Mouse (Mus musculus): ENCODE measurements around the gene Vwa8.

Vwa8 gene

GRCm38 (mm10) chr14:79144278-79145224 is 295.7 kb downstream of the Vwa8 start:
- DNase-seq (ENCODE audit: low spot score) = no peak

- DNase-seq (ENCODE audit: low spot score) = no peak
Measured at GRCm38 (mm10) chr14:79151711-79152110, 302.9 kb downstream of the Vwa8 start.

DNA sequence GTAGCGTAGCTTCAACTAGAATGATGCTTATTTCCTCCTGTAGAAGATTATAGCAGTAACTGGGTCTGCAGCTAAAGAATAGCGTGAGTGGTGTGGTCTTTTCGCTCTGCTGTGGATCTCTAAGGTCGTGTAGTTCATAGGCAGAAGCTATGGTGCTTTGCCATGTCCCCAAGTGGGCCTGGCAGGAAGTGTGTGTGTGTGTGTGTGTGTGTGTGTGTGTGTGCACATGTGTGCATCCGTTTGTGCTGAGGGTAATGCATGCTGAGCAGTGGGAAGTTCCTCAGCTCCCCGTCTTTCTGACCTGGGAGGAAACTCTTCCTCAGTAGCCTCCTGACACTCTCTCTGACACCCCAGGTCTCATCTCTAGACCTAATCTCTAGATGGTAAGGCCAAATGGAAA is 305.0 kb downstream of the Vwa8 start:
- no peak for DNase-seq (ENCODE audit: low spot score)

DNA sequence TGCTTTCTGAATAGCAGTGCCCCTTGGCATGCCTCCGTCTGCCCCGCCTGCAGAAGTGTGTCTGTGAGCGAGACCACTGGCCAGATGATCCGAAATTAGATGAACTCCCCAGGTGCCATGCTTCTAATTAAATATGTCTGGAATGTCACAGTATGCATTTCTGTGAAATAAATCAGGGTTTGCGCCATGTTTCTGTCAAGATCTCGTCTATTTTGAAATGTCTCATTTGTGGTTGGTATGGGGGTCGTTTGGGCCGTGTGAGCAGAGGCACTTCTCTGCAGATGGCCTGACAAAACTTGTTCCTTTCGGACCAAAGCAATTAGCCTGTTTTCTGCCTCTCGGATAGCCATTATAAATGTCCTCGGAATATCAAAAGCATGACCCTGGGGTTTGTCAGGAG is 306.1 kb downstream of the Vwa8 start:
- no peak for DNase-seq (ENCODE audit: low spot score)

DNA sequence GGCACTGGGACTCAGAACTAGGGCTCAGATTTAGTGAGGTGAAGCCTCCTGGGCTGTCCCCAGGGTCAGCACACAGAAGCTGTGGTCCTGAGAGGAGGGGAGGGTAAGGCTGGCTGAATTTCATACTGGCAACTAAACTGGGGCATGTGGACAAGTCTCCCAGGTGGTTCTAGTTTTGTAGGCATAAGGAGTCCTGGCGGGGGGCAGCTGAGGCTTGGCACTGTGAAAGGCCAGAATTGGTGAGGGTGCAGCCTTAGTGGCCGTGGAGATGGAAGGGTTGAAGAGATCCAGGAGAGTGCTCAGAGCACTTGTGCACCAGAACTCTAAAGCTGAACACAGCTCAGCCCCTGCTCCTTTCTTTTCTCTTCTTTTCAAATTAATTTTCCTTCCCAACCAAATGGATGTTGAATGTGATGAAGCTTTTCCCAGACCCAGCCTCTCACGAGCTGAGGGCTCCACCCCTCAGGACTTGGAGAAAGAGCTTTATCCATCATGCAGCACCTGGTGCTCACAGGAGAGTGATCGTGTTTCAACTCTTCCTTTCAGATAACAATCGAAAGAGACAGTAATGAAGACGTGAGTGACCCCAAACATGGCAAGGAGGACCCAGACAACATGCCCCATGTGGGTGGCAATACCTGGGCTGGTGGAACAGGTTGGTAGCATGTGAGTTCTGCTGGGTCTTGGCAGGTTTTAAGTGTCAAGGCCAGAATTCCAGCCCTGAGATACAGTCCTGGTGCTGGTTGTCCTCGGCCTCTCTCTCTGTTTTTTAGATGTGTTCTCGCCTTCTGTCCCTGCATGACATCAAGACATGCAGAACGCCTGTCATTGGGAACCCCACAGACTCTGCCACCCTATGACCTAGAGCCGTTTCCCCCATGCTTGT is 307.9 kb downstream of the Vwa8 start:
- no peak for DNase-seq (ENCODE audit: low spot score)

DNA sequence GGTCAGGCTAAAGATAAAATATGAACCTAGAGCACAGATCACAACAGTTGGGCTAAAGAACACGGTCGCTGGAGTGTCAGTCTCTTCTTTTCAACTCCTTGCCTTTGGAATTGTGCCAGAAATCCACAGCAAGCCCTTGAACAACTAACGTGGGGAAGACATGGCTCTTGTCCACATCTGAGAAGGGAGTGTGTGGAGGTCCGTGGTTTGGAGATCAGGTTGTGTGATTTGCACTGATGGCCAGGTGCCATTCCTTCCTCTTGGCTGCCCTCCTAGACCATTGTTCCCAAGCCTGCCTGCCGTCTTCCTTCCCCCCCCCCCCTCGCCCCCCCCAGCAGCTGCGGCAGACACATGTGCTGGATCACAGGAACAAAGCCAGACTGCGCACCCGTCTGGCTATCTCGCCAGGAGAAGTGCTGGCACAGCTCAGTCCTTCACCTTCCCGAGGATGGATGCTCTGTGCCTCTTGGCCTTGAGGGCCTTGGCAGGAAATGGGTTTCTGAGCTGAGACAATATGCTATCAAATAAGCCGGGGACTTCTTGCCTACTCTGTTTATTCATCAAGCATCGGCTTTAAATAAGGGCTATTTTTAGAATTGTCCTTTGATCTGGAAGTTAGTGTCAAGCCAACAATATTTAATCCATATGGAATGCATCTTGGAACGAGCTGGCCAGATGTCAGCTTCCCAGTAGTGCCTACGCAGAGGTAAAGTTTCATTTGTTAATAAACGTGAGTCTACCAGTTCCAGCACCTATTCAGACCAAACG is 308.8 kb downstream of the Vwa8 start:
- DNase-seq (ENCODE audit: low spot score) = peak; percentile 72

DNA sequence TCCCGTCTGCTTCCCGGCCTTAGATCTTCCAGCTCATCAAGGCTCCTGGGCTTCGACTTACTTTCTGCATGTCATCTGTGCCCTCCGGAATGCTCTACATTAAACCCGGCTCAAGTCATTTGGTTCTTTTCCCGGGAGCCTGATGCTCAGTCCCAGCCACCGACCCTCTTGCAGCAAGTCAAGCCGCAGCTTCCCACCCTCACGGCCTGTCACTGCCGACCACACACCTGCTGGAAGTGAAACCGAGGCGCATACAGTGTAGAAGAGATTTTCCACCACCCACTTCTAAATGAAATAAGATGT is 309.3 kb downstream of the Vwa8 start:
- DNase-seq (ENCODE audit: low spot score) = no peak

- no peak for DNase-seq (ENCODE audit: low spot score)
Measured at GRCm38 (mm10) chr14:79158673-79159200, 309.9 kb downstream of the Vwa8 start.

- DNase-seq (ENCODE audit: low spot score) = no peak
Measured at GRCm38 (mm10) chr14:79159451-79159850, 310.6 kb downstream of the Vwa8 start.

GRCm38 (mm10) chr14:79160486-79160885 is 311.6 kb downstream of the Vwa8 start:
- DNase-seq (ENCODE audit: low spot score) = peak; percentile 70

DNA sequence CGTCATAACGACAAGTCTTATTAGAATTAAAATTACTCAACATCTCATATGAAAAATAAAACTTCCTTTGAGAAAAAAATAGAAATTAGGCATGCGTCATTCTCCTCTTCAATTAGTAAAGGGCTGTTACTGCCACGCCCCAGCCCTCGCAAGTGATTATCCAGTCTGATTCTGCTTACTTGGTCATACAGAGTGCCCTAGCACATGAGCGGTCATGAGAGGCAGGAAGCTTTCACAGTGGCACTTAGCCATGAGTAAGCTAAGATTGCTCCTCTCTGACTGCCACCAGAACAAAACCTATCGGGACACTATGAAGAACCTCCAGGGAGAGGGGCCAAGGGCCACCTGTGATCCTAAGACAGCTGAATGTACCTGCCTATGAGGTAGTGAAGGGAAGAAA is 312.1 kb downstream of the Vwa8 start:
- peak; percentile 76 for DNase-seq (ENCODE audit: low spot score)

GRCm38 (mm10) chr14:79161741-79162140 is 312.9 kb downstream of the Vwa8 start:
- no peak for DNase-seq (ENCODE audit: low spot score)

GRCm38 (mm10) chr14:79162678-79163077 is 313.8 kb downstream of the Vwa8 start:
- DNase-seq (ENCODE audit: low spot score) = no peak

- DNase-seq (ENCODE audit: low spot score) = no peak
Measured at GRCm38 (mm10) chr14:79164334-79164733, 315.5 kb downstream of the Vwa8 start.

DNA sequence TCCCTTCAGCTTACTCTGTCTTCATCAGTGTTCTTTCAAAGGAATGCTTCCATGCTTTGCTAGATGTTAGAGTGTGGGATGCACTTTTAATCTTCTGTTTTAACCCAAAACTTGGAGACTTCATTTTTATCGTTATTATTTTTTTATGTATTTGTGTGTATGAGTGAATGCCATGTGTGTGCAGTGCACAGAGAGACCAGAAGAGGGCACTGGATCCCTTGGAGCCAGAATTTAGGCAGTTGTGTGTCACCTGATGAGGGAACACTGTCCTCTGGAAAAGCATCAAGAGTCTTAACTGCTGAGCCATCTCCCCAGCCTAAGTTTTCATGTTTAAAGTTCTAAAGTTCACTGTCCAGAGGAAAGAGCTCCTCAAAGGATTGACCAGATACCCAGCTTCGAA is 316.1 kb downstream of the Vwa8 start:
- no peak for DNase-seq (ENCODE audit: low spot score)

DNA sequence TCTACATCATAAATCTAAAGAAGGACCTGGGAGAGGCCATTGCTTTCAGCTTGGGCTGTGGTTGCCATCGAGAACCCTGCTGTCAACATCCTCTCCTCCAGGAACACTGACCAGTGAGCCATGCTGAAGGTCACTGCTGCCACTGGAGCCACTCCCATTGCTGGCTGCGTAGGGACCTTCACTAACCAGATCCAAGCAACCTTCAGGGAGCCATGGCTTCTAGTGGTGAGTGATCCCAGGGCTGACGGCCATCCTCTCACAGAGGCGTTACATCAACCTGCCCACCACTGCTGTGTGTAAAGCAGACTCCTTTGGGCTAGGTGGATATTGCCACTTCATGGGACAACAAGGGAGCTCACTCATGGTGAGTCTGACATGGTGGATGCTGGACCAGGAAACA is 325.7 kb downstream of the Vwa8 start:
- DNase-seq (ENCODE audit: low spot score) = no peak

DNA sequence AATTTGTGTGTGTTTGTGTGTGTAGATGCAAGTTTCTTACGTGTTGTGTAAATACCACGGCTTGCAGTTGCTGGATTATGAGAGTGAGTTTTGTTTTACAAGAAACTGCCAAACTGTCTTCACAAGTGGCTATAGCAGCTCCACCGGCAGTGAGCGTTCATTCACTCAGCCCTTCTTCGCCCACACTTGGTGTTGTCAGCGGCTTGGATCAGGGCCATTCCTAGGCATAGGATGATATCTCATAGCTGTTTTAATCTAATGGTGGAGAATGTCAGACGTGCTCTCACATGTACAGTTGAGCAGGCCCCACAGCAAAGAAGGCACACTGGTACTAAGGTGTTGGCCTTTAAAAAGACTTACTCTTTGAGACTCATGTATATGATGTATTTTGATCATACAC is 328.9 kb downstream of the Vwa8 start:
- no peak for DNase-seq (ENCODE audit: low spot score)

DNA sequence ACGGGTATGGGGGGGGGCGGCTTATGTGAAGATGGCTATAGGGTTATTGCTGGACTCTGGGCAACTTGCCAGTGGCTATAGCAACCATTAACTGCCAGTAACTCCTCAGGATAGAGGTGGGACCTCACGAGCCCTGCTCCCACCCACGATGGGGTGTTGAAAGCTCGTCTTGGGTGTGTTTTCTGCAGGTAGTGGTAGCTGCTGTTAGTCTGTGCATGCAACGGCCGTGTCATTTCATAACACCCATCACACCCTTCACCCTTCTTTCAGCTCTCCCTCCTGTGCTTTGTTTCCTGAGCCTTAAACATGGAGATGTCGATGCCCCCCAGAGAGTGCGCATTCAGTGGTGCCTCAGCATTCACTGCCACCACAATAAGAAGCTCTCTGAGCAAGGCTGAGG is 329.4 kb downstream of the Vwa8 start:
- no peak for DNase-seq (ENCODE audit: low spot score)

DNA sequence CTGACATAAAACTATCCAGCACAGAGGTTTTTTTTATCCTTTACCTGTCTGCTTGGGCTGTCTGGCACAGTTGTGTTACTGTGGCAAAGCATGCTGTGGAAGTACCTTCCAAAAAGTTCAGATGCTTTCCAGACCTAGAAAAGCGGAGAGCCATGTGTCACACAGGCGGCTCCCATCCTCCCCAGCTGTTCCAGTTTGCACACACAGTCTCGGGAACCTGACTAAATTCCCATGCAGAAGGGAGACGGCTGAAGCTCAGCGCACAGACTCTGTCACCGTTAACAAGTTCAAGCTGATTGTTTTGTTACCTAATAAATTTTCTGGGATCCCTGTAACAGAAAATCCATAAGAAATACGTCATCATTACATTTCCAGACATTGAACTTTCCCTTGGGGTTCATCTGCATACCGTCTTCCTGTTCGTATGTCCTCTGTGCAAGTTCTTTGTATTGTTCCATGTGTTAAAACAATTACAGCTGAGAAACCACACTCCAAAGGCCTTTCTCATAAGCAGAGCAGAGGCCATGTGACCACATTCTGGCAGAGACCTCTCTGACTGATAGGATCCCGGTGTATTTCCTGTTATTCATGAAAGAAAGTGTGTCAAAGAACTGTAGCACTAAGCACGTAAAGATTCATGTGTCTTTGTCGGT is 331.4 kb downstream of the Vwa8 start:
- DNase-seq (ENCODE audit: low spot score) = no peak

- DNase-seq (ENCODE audit: low spot score) = no peak
Measured at GRCm38 (mm10) chr14:79181748-79182147, 332.9 kb downstream of the Vwa8 start.

- DNase-seq (ENCODE audit: low spot score) = no peak
Measured at GRCm38 (mm10) chr14:79182801-79183200, 333.9 kb downstream of the Vwa8 start.

DNA sequence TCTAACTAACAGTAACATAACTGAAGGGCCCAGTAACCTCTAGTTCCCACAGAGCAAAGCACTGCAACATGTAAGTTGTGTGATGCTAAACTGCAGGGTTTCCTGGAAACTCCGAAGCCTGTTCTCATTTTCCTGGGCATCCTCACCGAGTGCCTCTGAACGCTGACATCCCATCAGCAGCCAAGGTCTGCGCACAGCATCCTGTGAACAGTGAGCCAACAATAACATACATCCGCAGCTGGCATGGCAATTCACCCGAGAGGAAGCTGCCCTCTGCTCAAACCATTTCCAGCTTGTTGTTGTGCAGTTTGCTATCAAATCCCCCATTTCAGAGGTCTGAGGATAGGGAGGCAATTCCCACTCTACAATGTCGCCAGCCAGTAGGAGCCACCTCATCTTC is 334.4 kb downstream of the Vwa8 start:
- DNase-seq (ENCODE audit: low spot score) = no peak
